Mouse (Mus musculus) CH12.LX (cell line): ENCODE results near the gene Nxpe3. TPM values are rescaled to one million over a fixed set of nuclear protein-coding genes. Genes with fewer than 3 reads are reported as not detected.

Experiments used
- DNase-seq: peaks from one replicate; pipeline ENCODE4 v3.0.0-alpha.2; 2013; ENCODE audit errors: extremely low read depth
- H3K27ac ChIP-seq: 2 replicates; pipeline ENCODE4 v1.5.1; 2012; ENCODE audit warnings: low read depth, mild to moderate bottlenecking, control low read depth, moderate library complexity; ENCODE audit not compliant: insufficient read depth
- H3K27me3 ChIP-seq: replicated peaks from 2 replicates; pipeline ENCODE3; 2012; ENCODE audit warnings: inconsistent platforms
- H3K36me3 ChIP-seq, 2 experiments: replicated peaks in 1 of 2; 2 replicates each; pipeline versions ENCODE3 to v1.6.1; 2012; ENCODE audit warnings: inconsistent platforms in 1 of 2, low read length in 1 of 2, mild to moderate bottlenecking in 1 of 2, mixed read lengths in 1 of 2, moderate library complexity in 1 of 2; ENCODE audit not compliant: control insufficient read depth in 1 of 2, insufficient read depth in 1 of 2
- H3K4me1 ChIP-seq, 2 experiments: 2 replicates each; pipeline ENCODE4 v1.6.1; 2012; ENCODE audit warnings: inconsistent platforms in 1 of 2, moderate library complexity in 1 of 2; ENCODE audit not compliant: insufficient read depth in 2 of 2, control insufficient read depth in 1 of 2
- H3K4me2 ChIP-seq: 2 replicates; pipeline ENCODE4 v1.6.1; 2012; ENCODE audit warnings: low read depth, mild to moderate bottlenecking, control low read depth; ENCODE audit not compliant: poor library complexity, insufficient read depth, severe bottlenecking
- H3K4me3 ChIP-seq, 3 experiments: fragments of 150-350 bp in 1 of 3; sonication (generic) in 1 of 3; replicated peaks in 1 of 3; 2 replicates each; pipeline versions ENCODE3 to v1.5.1; 2011 to 2012; ENCODE audit warnings: low read depth in 2 of 3, low read length in 2 of 3, mild to moderate bottlenecking in 2 of 3, moderate library complexity in 2 of 3, control low read depth in 1 of 3, improper control_type of control experiment in 1 of 3, inconsistent platforms in 1 of 3, mixed read lengths in 1 of 3; ENCODE audit not compliant: poor library complexity in 1 of 3
- H3K79me2 ChIP-seq: replicated peaks from 2 replicates; pipeline ENCODE4 v1.6.1; 2012; ENCODE audit warnings: mild to moderate bottlenecking, moderate library complexity; ENCODE audit not compliant: control insufficient read depth, poor library complexity, insufficient read depth, severe bottlenecking; ENCODE audit errors: extremely low read depth
- H3K9ac ChIP-seq: 2 replicates; pipeline ENCODE4 v1.6.1; 2012; ENCODE audit warnings: low read depth, mild to moderate bottlenecking, control low read depth, moderate library complexity; ENCODE audit not compliant: insufficient read depth
- H3K9me3 ChIP-seq: replicated peaks from 2 replicates; pipeline ENCODE3; 2012; ENCODE audit warnings: low read length, inconsistent platforms, mixed read lengths
- BHLHE40 ChIP-seq: IDR thresholded peaks from 2 replicates; pipeline ENCODE4 v1.6.1; 2011; ENCODE audit warnings: mild to moderate bottlenecking, low read depth, low read length, improper control_type of control experiment
- CHD2 ChIP-seq: IDR thresholded peaks from 2 replicates; pipeline ENCODE4 v1.6.1; 2011; ENCODE audit warnings: low read length, improper control_type of control experiment
- EP300 ChIP-seq: IDR thresholded peaks from 2 replicates; pipeline ENCODE4 v1.6.1; 2011; ENCODE audit warnings: low read length, improper control_type of control experiment
- ETS1 ChIP-seq: conservative IDR thresholded peaks from 2 replicates; pipeline ENCODE4 v1.6.1; 2012; ENCODE audit warnings: low read depth, mild to moderate bottlenecking, inconsistent platforms, low read length, improper control_type of control experiment, moderate library complexity
- GABPA ChIP-seq: IDR thresholded peaks from 2 replicates; pipeline ENCODE4 v1.6.1; 2012; ENCODE audit warnings: low read depth, low read length, improper control_type of control experiment, inconsistent platforms; ENCODE audit not compliant: insufficient replicate concordance
- JUN ChIP-seq: IDR thresholded peaks from 2 replicates; pipeline ENCODE4 v1.6.1; 2011; ENCODE audit warnings: low read depth, mild to moderate bottlenecking, low read length, improper control_type of control experiment, moderate library complexity; ENCODE audit not compliant: insufficient read depth
- MAFK ChIP-seq: IDR thresholded peaks from 2 replicates; pipeline ENCODE4 v1.6.1; 2011; ENCODE audit warnings: low read length, improper control_type of control experiment; ENCODE audit not compliant: insufficient replicate concordance
- MAX ChIP-seq: IDR thresholded peaks from 2 replicates; pipeline ENCODE4 v1.6.1; 2011; ENCODE audit warnings: low read length, improper control_type of control experiment
- MAZ ChIP-seq: IDR thresholded peaks from 2 replicates; pipeline ENCODE4 v1.6.1; 2012; ENCODE audit warnings: low read depth, mild to moderate bottlenecking, inconsistent platforms, low read length, improper control_type of control experiment, moderate library complexity
- MXI1 ChIP-seq: IDR thresholded peaks from 2 replicates; pipeline ENCODE4 v1.6.1; 2011; ENCODE audit warnings: mild to moderate bottlenecking, low read depth, low read length, improper control_type of control experiment
- PAX5 ChIP-seq: IDR thresholded peaks from 2 replicates; pipeline ENCODE4 v1.6.1; 2012; ENCODE audit warnings: low read length, inconsistent platforms, mixed read lengths
- SMC3 ChIP-seq: IDR thresholded peaks from 2 replicates; pipeline ENCODE4 v1.6.1; 2011; ENCODE audit warnings: low read depth, low read length, improper control_type of control experiment
- TBP ChIP-seq: conservative IDR thresholded peaks from 2 replicates; pipeline ENCODE4 v1.6.1; 2011; ENCODE audit warnings: low read depth, low read length, improper control_type of control experiment
- dilution Hi-C: fragments of 300-500 bp; cut with MboI; formaldehyde crosslinking; loops from 2 replicates; pipeline ENCODE4 v1.14.3; 2020; ENCODE audit warnings: low sequenced_read_pairs; ENCODE audit not compliant: extremely low pct_unique_long_range_greater_than_20kb, extremely low pct_ligation_motif_present
- in situ Hi-C: fragments of 300-500 bp; cut with MboI; formaldehyde crosslinking; loops from 3 replicates; pipeline ENCODE4 v1.14.3; 2019; ENCODE audit warnings: low sequenced_read_pairs, low pct_ligation_motif_present, low pct_unique_long_range_greater_than_20kb, mixed read lengths
- polyA plus RNA-seq: library from polyadenylated mRNA; unstranded; fragments of >175 nt; gene quantifications from 2 replicates; pipeline ENCODE4 v1.2.1, GENCODE M21; 2012; ENCODE audit warnings: low read depth; ENCODE audit not compliant: insufficient read length
- total RNA-seq, 2 experiments: library from RNA; depleted of rRNA; stranded (reverse); fragments of 300-350 nt in 1 of 2; fragments of >200 nt in 1 of 2; gene quantifications; 2 replicates each; pipeline ENCODE4 v1.2.3; 2012 to 2014

Nxpe3 gene
- total and polyA plus RNA-seq, 3 experiments, result 5.4 to 12.3 (median 10.6) TPM

- no peaks in the 10 kb centered on the region for H3K27me3 ChIP-seq
- no peak overlapping the region for H3K4me2 ChIP-seq
- peaks cover 6 to 35% of the 10 kb centered on the region in 2 experiments for H3K4me1 ChIP-seq
- no peak for DNase-seq
- H3K36me3 ChIP-seq, result peaks cover 2 to 10% of the 10 kb centered on the region in 2 experiments
- no peak overlapping the region for H3K4me3 ChIP-seq
- no peak overlapping the region for H3K9ac ChIP-seq
- no peak overlapping the region for H3K27ac ChIP-seq
- in situ Hi-C loops, result no loop called here
- dilution Hi-C loops, result no loop called here
- no peaks in the 10 kb centered on the region for H3K79me2 ChIP-seq
- TF ChIP-seq JUN, result no peak
- TF ChIP-seq, all 38 proteins: peak for 0
- no peaks in the 10 kb centered on the region for H3K9me3 ChIP-seq
Observed at GRCm38 (mm10) chr16:55804799-55805198, 90.3 kb downstream of the Nxpe3 start.

- no peak overlapping the region for H3K27ac ChIP-seq
- DNase-seq, result no peak
- peaks cover 4 to 32% of the 10 kb centered on the region in 2 experiments; a peak in 3 of 4 replicates for H3K4me1 ChIP-seq
- H3K9ac ChIP-seq, result no peak overlapping the region
- no peaks in the 10 kb centered on the region for H3K27me3 ChIP-seq
- H3K79me2 ChIP-seq, result no peaks in the 10 kb centered on the region
- dilution Hi-C loops, result no loop called here
- no peak overlapping the region for H3K4me2 ChIP-seq
- H3K4me3 ChIP-seq, result no peak overlapping the region
- in situ Hi-C loops, result no loop called here
- H3K9me3 ChIP-seq, result no peaks in the 10 kb centered on the region
- TF ChIP-seq TBP (no peak), GABPA (no peak)
- TF ChIP-seq, all 38 proteins: peak for 0
- H3K36me3 ChIP-seq, result no peaks in the 10 kb centered on the region
Observed at GRCm38 (mm10) chr16:55801629-55802028, 93.5 kb downstream of the Nxpe3 start.

GRCm38 (mm10) chr16:55798845-55799244 lies 96.2 kb downstream of the Nxpe3 start:
- no peaks in the 10 kb centered on the region for H3K36me3 ChIP-seq
- no peak for DNase-seq
- in situ Hi-C loops, result no loop called here
- no peaks in the 10 kb centered on the region for H3K27me3 ChIP-seq
- TF ChIP-seq MAFK, result no peak
- peak; percentile 35; the same call in 1 of the 2 replicates for TF ChIP-seq MXI1
- no peak for TF ChIP-seq SMC3
- 0 out of 2 replicates have a peak, but pooled peaks have one; percentile 27 for TF ChIP-seq ETS1
- no peak for TF ChIP-seq MAZ
- TF ChIP-seq CHD2, result no peak
- peak; percentile 60 for TF ChIP-seq EP300
- peak; percentile 83 for TF ChIP-seq BHLHE40
- no peak for TF ChIP-seq PAX5
- TF ChIP-seq MAX, result peak; percentile 66
- H3K27ac ChIP-seq, result no peak overlapping the region
- no peaks in the 10 kb centered on the region for H3K79me2 ChIP-seq
- H3K4me3 ChIP-seq, result no peak overlapping the region
- H3K4me2 ChIP-seq, result peak overlapping the region; percentile 7; the same call in 1 of the 2 replicates
- no peaks in the 10 kb centered on the region for H3K9me3 ChIP-seq
- no peak overlapping the region for H3K9ac ChIP-seq
- peaks cover 4 to 18% of the 10 kb centered on the region in 2 experiments; a peak in 3 of 4 replicates for H3K4me1 ChIP-seq
- dilution Hi-C loops, result no loop called here
